Mouse (Mus musculus) granulocyte monocyte progenitor cell, adult 5-6 weeks (primary cell): ENCODE measurements at regions not wholly inside any gene's neighbourhood (a gene's known extent, or its start where the extent isn't known, plus 50 kb on each side); places are given as distances from the start of the nearest gene placed in this dataset.

Experiments
- ATAC-seq: replicated peaks from 2 replicates; pipeline ENCODE4 v1.8.0; 2016; ENCODE audit warnings: mild to moderate bottlenecking, moderate TSS enrichment, inconsistent platforms; ENCODE audit not compliant: poor library complexity, severe bottlenecking

- ATAC-seq = no peak
These were observed 1053.9 kb downstream of the 5730522E02Rik start for GRCm38 (mm10) chr11:25156705-25157104.

- no peak for ATAC-seq
These were observed 1053.3 kb downstream of the 5730522E02Rik start for GRCm38 (mm10) chr11:25157135-25157860.

GRCm38 (mm10) chr11:25157861-25158245, 1052.7 kb downstream of the 5730522E02Rik start:
- ATAC-seq = no peak

- ATAC-seq = peak; percentile 65
These were observed 1051.7 kb downstream of the 5730522E02Rik start for GRCm38 (mm10) chr11:25158884-25159283.

- no peak for ATAC-seq
These were observed 1042.6 kb downstream of the 5730522E02Rik start for GRCm38 (mm10) chr11:25167939-25168338.

- no peak for ATAC-seq
These were observed 1039.5 kb downstream of the 5730522E02Rik start for GRCm38 (mm10) chr11:25171048-25171447.
